Mouse (Mus musculus) kidney, adult 2 months (tissue): Measurements from ENCODE around the gene Pitpnm3.

Experiments
- CTCF ChIP-seq: fragments of 200-500 bp; conservative IDR thresholded peaks from 2 replicates; pipeline ENCODE4 v1.5.1; 2011; ENCODE audit warnings: low read depth, mild to moderate bottlenecking, control low read depth, low read length, moderate library complexity, mixed read lengths; ENCODE audit not compliant: insufficient read depth, insufficient read length
- POLR2A ChIP-seq: fragments of 200-500 bp; IDR thresholded peaks from one replicate; pipeline ENCODE4 v1.6.1; 2011; ENCODE audit warnings: low read depth, low read length, control low read depth

DNA sequence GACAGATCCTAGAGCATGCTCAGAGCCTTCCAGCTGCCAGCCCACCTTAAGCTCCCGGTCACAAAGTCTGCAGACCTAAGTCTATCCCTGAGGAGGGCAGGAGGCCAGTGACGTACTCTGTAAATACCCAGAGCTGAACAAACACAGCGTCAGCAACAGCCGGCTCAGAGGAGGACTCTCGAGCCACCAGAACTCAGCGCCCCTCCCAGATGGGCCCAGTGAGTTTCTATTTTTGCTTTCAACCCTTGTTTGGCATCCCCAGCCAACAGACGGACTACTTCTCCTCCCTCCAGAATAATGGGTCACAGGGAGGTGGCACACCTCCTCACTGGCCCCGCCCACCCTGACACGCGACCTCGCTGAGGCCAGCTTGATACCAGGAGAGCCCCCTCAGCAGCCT is 5.6 kb downstream of the Pitpnm3 start:
- TF ChIP-seq CTCF (no peak), POLR2A (no peak)
